ENCODE assay signal across 8 mouse cellular contexts in the genomic region with DNA sequence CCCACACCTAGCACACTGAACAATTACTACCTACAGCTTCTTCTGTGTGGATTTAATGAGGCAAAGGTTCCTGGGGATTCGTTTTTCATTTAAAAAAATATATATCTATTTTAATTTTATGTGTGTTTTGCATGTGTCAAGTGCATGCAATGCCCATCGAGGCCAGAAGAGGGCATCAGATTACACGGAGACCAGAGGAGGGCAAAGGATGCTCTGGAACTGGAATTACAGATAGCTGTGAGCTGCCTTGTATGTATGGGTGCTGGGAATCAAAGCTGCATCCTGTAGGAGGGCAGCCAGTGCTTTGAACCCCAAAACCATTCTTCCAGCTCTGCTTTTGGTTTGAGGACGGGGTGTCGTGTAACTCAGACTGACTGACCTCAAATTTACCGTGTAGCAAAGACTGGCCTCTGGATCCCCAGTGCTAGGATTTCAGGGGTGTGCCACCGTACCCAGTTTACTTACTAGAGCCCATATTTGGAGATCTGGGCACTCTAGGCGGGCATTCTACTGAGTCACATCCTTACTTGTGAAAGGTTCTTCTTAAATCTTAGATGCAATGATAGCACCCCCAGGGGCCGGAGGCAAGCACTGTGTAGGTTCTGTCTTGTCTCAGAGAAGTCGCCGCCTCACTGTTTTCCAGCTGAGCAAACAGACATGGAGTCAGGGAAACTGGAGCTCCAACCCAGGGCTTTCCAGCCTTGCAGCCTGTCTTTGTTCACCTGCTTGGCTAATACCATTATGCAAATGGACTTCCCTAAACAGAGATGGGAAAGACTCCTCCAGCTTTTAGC.
A peak's percentile ranks its signal among the peaks of the same experiment; 100 is the strongest.
DNase-seq lines count a peak whose midpoint lies in the region; ATAC-seq and TF ChIP-seq lines count a peak whose summit lies in the region.

No protein-coding gene starts in this region.

- no peak overlapping the region for H3K4me2 ChIP-seq in embryonic facial prominence, embryonic 11.5 days (ENCODE audit: low read depth, low read length)

- 6% methylated on average over 11 of the region's 11 CpGs for WGBS in embryonic facial prominence, embryonic 11.5 days

- no peak overlapping the region for H3K9ac ChIP-seq in embryonic facial prominence, embryonic 11.5 days (replicated peaks; ENCODE audit: low read length)

- peak; percentile 59 for TF ChIP-seq CTCF in E14TG2a.4 (conservative IDR thresholded peaks at IDR 0.05; ENCODE audit: low read length)

- H3K4me3 ChIP-seq in E14TG2a.4 (replicated peaks; ENCODE audit: low read length) = no peak overlapping the region
- no peak overlapping the region for H3K4me3 ChIP-seq in embryonic facial prominence, embryonic 11.5 days (ENCODE audit: low read depth, low read length)

- ATAC-seq in embryonic facial prominence, embryonic 11.5 days (replicated peaks; ENCODE audit: insufficient number of reproducible peaks, low FRiP score, low TSS enrichment, low read depth) = 0 out of 2 replicates have a peak, but pooled peaks have one; percentile 37
- no peak for ATAC-seq in erythroid progenitor cell, adult 5-6 weeks (replicated peaks; ENCODE audit: low FRiP score, poor library complexity, severe bottlenecking)

- H3K36me3 ChIP-seq in E14TG2a.4 (ENCODE audit: insufficient read depth, low read length) = no peaks in the 10 kb centered on the region
- H3K36me3 ChIP-seq in embryonic facial prominence, embryonic 11.5 days (replicated peaks; ENCODE audit: control insufficient read depth, insufficient read depth, low read depth, low read length) = no peaks in the 10 kb centered on the region

- H3K9me3 ChIP-seq in E14TG2a.4 (ENCODE audit: low read length) = no peaks in the 10 kb centered on the region
- H3K9me3 ChIP-seq in embryonic facial prominence, embryonic 11.5 days (replicated peaks; ENCODE audit: control insufficient read depth, low read length) = no peaks in the 10 kb centered on the region

- no peaks in the 10 kb centered on the region for H3K27me3 ChIP-seq in E14TG2a.4 (ENCODE audit: insufficient read depth, low read length)
- H3K27me3 ChIP-seq in embryonic facial prominence, embryonic 11.5 days (ENCODE audit: control insufficient read depth, insufficient read depth, low read length) = peaks cover 14% of the 10 kb centered on the region

- peak; percentile 55 to 66 for DNase-seq in adrenal gland, adult 18-20 months (ENCODE audit: low spot score in 2 of 2)
- DNase-seq in embryonic facial prominence, embryonic 11.5 days (ENCODE audit: low spot score) = peak; percentile 74
- DNase-seq in heart, postnatal 14 days = peak; percentile 62 to 75
- DNase-seq in layer of hippocampus, adult 18-20 months (ENCODE audit: low spot score in 2 of 2) = peak; percentile 29 to 58
- DNase-seq in lung, postnatal 14 days = peak; percentile 74
- DNase-seq in right cerebral cortex, postnatal 14 days = peak; percentile 63

- intact Hi-C loops in heart, postnatal 14 days (cut with DNase I) = no loop called here

- H3K27ac ChIP-seq in embryonic facial prominence, embryonic 11.5 days (replicated peaks; ENCODE audit: low read depth, low read length) = no peak overlapping the region

- peaks cover 13% of the 10 kb centered on the region for H3K4me1 ChIP-seq in E14TG2a.4 (replicated peaks; ENCODE audit: low read depth, low read length)
- H3K4me1 ChIP-seq in embryonic facial prominence, embryonic 11.5 days (ENCODE audit: control insufficient read depth, insufficient read depth, low read length) = no peaks in the 10 kb centered on the region; the same call in 1 of the 2 replicates
